Mouse (Mus musculus) embryo, embryonic 10.5 days (tissue): ENCODE results near the gene Olfr205.
"Not testable (repeated sequence)": the region's sequence is repeated elsewhere in the genome, so short reads cannot be mapped to it uniquely, and the experiment has no call there.

Experiments
- DNase-seq: peaks from one replicate; pipeline ENCODE4 v3.0.0-alpha.2; 2015; ENCODE audit warnings: low spot score

Olfr205 gene

DNA sequence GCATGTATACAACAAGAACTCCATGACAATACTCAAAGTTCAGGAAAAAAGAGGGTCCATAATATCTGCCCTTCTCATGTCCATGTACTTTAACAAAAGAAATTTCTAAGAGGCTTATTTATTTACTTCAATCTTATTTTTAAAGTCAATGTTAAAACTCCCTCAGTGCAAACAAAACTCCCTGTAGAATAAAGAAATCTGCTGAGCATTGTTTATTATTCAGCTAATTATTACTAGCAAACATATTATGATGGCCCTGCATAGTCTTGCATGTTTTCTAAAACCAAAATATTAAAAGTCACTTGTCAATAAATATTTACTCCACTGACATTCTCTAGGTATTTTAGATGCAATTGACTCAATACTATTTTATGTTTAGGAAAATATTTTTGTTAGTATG is at the start of gene Olfr205:
Gene Olfr205 (minus strand): TSS at position 101 of the 400 bp plus-strand sequence.
- DNase-seq, result no peak

DNA sequence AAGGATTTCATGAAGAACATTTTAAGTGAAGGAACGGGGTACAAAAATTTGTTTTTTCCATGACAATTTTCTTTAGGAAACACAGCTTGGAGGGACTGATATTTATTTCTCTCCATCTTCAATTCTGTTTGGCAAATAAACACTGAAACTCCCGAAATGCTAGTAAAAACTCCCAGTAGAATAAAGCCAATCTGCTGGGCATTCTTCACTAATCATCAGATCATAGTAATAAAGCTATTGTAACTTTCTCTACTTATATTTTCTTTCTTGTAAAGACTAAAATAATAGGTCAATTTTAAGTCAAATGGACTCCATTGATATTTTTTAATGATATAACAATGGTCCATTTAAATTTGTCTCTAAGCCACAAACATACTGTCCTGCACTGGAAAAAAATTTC is 33.0 kb upstream of the Olfr205 start, which contains the start of gene Olfr209:
Gene Olfr209 (minus strand): TSS at position 101 of the 400 bp plus-strand sequence.
- no peak for DNase-seq

DNA sequence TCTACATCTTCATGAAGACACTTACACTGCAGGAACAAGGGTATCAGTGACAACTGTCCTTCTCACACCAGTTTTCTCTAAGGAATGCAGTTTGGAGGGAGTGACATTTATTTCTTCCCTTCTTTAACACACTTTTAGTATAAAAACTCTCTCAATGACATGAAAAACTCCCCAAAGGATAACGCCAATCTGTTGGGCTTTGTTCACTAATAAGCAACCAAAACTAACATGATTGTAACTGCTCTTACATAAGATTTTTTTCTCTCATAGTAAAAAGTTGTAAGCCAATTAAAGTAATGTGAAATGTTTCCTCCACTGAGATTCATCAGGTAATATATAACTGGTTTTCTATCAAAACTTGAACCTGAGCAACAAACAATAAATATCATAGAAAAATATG is 18.2 kb upstream of the Olfr205 start, which contains the start of gene Olfr206:
Gene Olfr206 (minus strand): TSS at position 101 of the 400 bp plus-strand sequence.
- DNase-seq, result no peak

DNA sequence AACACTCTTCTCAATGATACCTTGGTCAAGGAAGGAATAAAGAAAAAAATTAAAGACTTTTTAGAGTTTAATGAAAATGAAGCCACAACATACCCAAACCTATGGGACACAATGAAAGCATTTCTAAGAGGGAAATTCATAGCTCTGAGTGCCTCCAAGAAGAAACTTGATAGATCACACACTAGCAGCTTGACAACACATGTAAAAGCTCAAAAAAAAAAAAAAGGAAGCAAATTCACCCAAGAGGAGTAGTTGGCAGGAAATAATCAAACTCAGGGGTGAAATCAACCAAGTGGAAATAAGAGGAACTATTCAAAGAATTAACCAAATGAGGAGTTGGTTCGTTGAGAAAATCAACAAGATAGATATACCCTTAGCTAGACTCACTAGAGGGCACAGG is 7.7 kb downstream of the Olfr205 start:
- not testable (repeated sequence) for DNase-seq

- no peak for DNase-seq
These were observed 12.8 kb downstream of the Olfr205 start, which contains the start of gene Olfr204 for GRCm38 (mm10) chr16:59318148-59318547. Olfr204 (minus strand) TSS chr16:59318248.

- DNase-seq, result no peak
These were observed 32.4 kb downstream of the Olfr205 start, which contains the start of gene Olfr203 for GRCm38 (mm10) chr16:59298581-59298980. Olfr203 (plus strand) TSS chr16:59298881.

DNA sequence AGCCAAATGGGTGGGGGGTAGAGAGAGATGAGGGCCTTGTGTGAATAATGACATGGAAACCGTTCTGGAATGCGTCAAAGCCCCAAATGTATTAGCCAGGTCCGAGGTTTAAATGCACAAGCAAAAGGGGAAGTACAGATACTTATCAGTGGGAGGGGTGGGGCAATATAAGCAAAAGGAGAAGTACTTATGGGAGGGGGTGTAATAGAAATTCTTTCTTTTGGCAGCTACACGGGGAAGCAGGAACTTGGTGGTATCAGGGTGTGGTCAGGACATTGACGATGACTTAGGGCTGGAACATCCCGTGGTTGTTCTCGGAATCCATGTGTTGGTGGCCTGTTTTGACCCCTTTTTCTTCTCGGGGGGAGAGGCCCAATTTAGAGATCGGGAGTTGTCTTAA is 43.4 kb downstream of the Olfr205 start:
- DNase-seq, result not testable (repeated sequence)

DNA sequence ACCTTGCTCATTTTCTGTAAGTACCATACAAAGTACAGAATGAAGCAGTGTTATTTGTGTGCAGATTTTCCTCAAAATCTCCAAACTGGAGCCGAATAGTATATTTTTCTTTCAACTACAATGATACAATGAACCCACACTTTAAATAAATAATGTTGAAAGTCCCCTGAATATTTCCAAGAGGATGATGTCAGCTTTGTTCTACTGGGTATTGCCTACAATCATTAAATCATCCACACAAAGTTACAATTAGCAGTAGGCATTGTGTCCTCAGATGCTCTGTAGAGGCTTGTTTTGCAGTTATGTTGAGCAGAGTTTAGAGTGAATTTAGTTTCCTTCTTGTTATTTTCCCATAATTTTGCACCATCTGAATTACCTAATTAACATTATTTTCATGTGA is 44.2 kb downstream of the Olfr205 start, which contains the start of gene Olfr202:
Gene Olfr202 (minus strand): TSS at position 101 of the 400 bp plus-strand sequence.
- no peak for DNase-seq

DNA sequence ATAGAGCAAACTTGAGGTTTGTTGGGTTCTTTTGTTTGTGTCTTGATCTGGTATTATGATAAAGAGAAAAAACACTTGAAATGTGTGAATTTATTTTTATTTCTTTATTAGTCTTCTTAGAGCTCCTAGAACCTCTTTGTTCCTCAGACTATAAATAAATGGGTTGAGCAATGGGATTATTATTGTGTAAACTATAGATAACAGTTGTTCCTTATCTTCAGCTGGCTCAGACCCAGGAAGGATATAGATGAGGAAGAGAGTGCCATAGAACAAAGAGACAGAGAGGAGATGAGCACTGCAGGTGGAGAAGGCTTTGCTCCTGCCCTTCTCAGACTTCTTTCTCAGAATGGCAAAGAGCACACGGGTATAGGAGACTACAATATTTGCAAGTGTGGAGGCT is 47.5 kb downstream of the Olfr205 start:
- no peak for DNase-seq

- no peak for DNase-seq
These were observed 50.4 kb downstream of the Olfr205 start for GRCm38 (mm10) chr16:59280542-59280941.
